14 mouse cellular contexts compared by ENCODE assay signal in genomic region chr13:93091866-93092455, GRCm38 (mm10). TPM values are rescaled to one million over a fixed set of nuclear protein-coding genes. Genes with fewer than 3 reads are reported as not detected.
DNase-seq lines count a peak whose midpoint lies in the region; ATAC-seq and TF ChIP-seq lines count a peak whose summit lies in the region.
"Had no signal": no experiment of that assay in that cellular context is flagged by ENCODE, and none has a peak within 500 bp of the region (broad histone marks: within the 10 kb centered on the region; RNA-seq: fewer than 3 reads in every experiment).

No protein-coding gene starts in this region.

- peak; percentile 38 for ATAC-seq in frontal cortex, adult (ENCODE audit: low TSS enrichment)
- no peak for ATAC-seq in megakaryocyte-erythroid progenitor cell, adult 5-6 weeks (replicated peaks; ENCODE audit: low FRiP score, low TSS enrichment, poor library complexity, severe bottlenecking)
- ATAC-seq: hindbrain, postnatal 0 days had no signal

- DNase-seq in frontal cortex, postnatal 14 days (ENCODE audit: low spot score in 2 of 2): no peak
- peak; percentile 60 for DNase-seq in lung, postnatal 10 days
- no peak for DNase-seq in lung, adult 2 months
- DNase-seq in right cerebral cortex, postnatal 25 days: peak; percentile 35
- DNase-seq: kidney, adult 8-10 months; thymus, postnatal 25 days had no signal

- no peak for TF ChIP-seq POLR2A in lung, adult 2 months (IDR thresholded peaks at IDR 0.05; ENCODE audit: borderline replicate concordance, extremely low read depth, low read depth, low read length)
- TF ChIP-seq POLR2A in cortical plate, adult 2 months (IDR thresholded peaks at IDR 0.05; ENCODE audit: extremely low read depth, insufficient read depth, low read length): no peak

- no peak overlapping the region for H3K4me3 ChIP-seq in lung, adult 2 months (replicated peaks; ENCODE audit: extremely low read depth, low read depth, low read length)
- no peak overlapping the region for H3K4me3 ChIP-seq in cortical plate, adult 2 months (ENCODE audit: insufficient read depth, low read length)
- H3K4me3 ChIP-seq: heart, embryonic 13.5 days; limb, embryonic 12.5 days; stomach, embryonic 15.5 days had no signal

- WGBS in lung, adult 2 months: 86% methylated on average over 10 of the region's 10 CpGs

- no peaks in the 10 kb centered on the region for H3K4me1 ChIP-seq in lung, adult 2 months (ENCODE audit: control insufficient read depth, insufficient read depth, low read length)
- peaks cover 5% of the 10 kb centered on the region; the same call in 1 of the 2 replicates for H3K4me1 ChIP-seq in cortical plate, adult 2 months (ENCODE audit: control insufficient read depth, insufficient read depth, low read length)
- H3K4me1 ChIP-seq: limb, embryonic 12.5 days; stomach, embryonic 15.5 days had no signal

- TF ChIP-seq CTCF in lung, adult 2 months (IDR thresholded peaks at IDR 0.05; ENCODE audit: insufficient read depth, low read length): no peak
- TF ChIP-seq CTCF in cortical plate, adult 2 months (IDR thresholded peaks at IDR 0.05; ENCODE audit: extremely low read depth, insufficient read depth, low read length): no peak

- 0 out of 2 replicates have a peak overlapping the region, but pooled peaks have one; percentile 62 for H3K27ac ChIP-seq in cortical plate, adult 2 months (ENCODE audit: insufficient read depth, low read length)
- H3K27ac ChIP-seq: heart, embryonic 13.5 days; hindbrain, postnatal 0 days; limb, embryonic 12.5 days; stomach, embryonic 15.5 days had no signal

RNA-seq across cellular contexts. Expression of gene Cmya5, which starts 52.6 kb away (rescaled TPM):
- polyA plus RNA-seq in lung, adult 2 months (2012; rRNA removed): 0.88 and 3.9 TPM in 2 replicates
- polyA plus RNA-seq in cortical plate, adult 2 months (2012; rRNA removed): 1.3 and 1.5 TPM in 2 replicates
- total RNA-seq in megakaryocyte-erythroid progenitor cell, adult 5-6 weeks (2014; fragmentation: Nextera tagmentation): 0.20 TPM in 1 of 2 replicates, not detected in the other
- 0.15 and 0.23 TPM in 2 replicates for total RNA-seq in megakaryocyte-erythroid progenitor cell, adult 5-6 weeks (2017)
- total RNA-seq: megakaryocyte progenitor cell, adult 5-6 weeks had no signal

Comparison
In these comparisons a context has a peak if more than half of its experiments do, and no peak if none do; other contexts are left out.
1. DNase-seq: peak in lung, postnatal 10 days (single experiment) and right cerebral cortex, postnatal 25 days (single experiment); none in frontal cortex, postnatal 14 days (0 of 2) and lung, adult 2 months (single experiment).